Mouse (Mus musculus) kidney, adult 2 months (tissue): Measurements from ENCODE around the gene Rcor3.

ENCODE experiments used
- CTCF ChIP-seq: fragments of 200-500 bp; conservative IDR thresholded peaks from 2 replicates; pipeline ENCODE4 v1.5.1; 2011; ENCODE audit warnings: low read depth, mild to moderate bottlenecking, control low read depth, low read length, moderate library complexity, mixed read lengths; ENCODE audit not compliant: insufficient read depth, insufficient read length
- POLR2A ChIP-seq: fragments of 200-500 bp; IDR thresholded peaks from one replicate; pipeline ENCODE4 v1.6.1; 2011; ENCODE audit warnings: low read depth, low read length, control low read depth

- TF ChIP-seq CTCF (no peak), POLR2A (no peak)
Observed at GRCm38 (mm10) chr1:192058911-192059310, 79.0 kb downstream of the Rcor3 start.
